Mouse (Mus musculus): ENCODE measurements around the gene AU018091.
"Not testable (repeated sequence)": the region's sequence is repeated elsewhere in the genome, so short reads cannot be mapped to it uniquely, and the experiment has no call there.

AU018091 gene

GRCm38 (mm10) chr7:3164991-3165390 is 4.0 kb downstream of the AU018091 start:
- no peak for DNase-seq

GRCm38 (mm10) chr7:3164381-3164780 is 4.6 kb downstream of the AU018091 start:
- no peak for DNase-seq

- no peak for DNase-seq
Measured at GRCm38 (mm10) chr7:3150376-3150775, 18.6 kb downstream of the AU018091 start.

- no peak for DNase-seq
Measured at GRCm38 (mm10) chr7:3146072-3146471, 22.9 kb downstream of the AU018091 start.

GRCm38 (mm10) chr7:3143329-3143728 is 25.7 kb downstream of the AU018091 start:
- no peak for DNase-seq

GRCm38 (mm10) chr7:3135606-3136005 is 33.4 kb downstream of the AU018091 start:
- no peak for DNase-seq

- DNase-seq = no peak
Measured at GRCm38 (mm10) chr7:3134654-3135053, 34.3 kb downstream of the AU018091 start.

- no peak for DNase-seq
Measured at GRCm38 (mm10) chr7:3130342-3130741, 38.7 kb downstream of the AU018091 start.

- DNase-seq = not testable (repeated sequence)
Measured at GRCm38 (mm10) chr7:3128564-3128963, 40.4 kb downstream of the AU018091 start.

GRCm38 (mm10) chr7:3111193-3111592 is 57.8 kb downstream of the AU018091 start:
- not testable (repeated sequence) for DNase-seq

- DNase-seq = not testable (repeated sequence)
Measured at GRCm38 (mm10) chr7:3106516-3107077, 62.4 kb downstream of the AU018091 start.

Data from kidney, adult 11 months (tissue).